Mouse (Mus musculus) testis, adult 2 months (tissue): ENCODE results near the gene Ddx56. TPM values are rescaled to one million over a fixed set of nuclear protein-coding genes. Genes with fewer than 3 reads are reported as not detected.

Source experiments
- H3K27ac ChIP-seq: fragments of 200-500 bp; 2 replicates; pipeline ENCODE4 v1.5.1; 2012; ENCODE audit warnings: low read depth, low read length; ENCODE audit not compliant: control insufficient read depth, insufficient read depth
- H3K27me3 ChIP-seq: fragments of 200-500 bp; 2 replicates; pipeline ENCODE4 v1.6.1; 2012; ENCODE audit warnings: mild to moderate bottlenecking, low read length, moderate library complexity; ENCODE audit not compliant: control insufficient read depth, insufficient read depth
- H3K36me3 ChIP-seq: fragments of 200-500 bp; 2 replicates; pipeline ENCODE4 v1.6.1; 2012; ENCODE audit warnings: mild to moderate bottlenecking, low read length; ENCODE audit not compliant: control insufficient read depth, insufficient read depth
- H3K4me1 ChIP-seq: fragments of 200-500 bp; 2 replicates; pipeline ENCODE4 v1.6.1; 2012; ENCODE audit warnings: low read length; ENCODE audit not compliant: control insufficient read depth, insufficient read depth
- H3K4me3 ChIP-seq: fragments of 200-500 bp; 2 replicates; pipeline ENCODE4 v1.5.1; 2012; ENCODE audit warnings: low read depth, mild to moderate bottlenecking, low read length, moderate library complexity, mixed read lengths; ENCODE audit not compliant: control insufficient read depth
- CTCF ChIP-seq: fragments of 200-500 bp; IDR thresholded peaks from 2 replicates; pipeline ENCODE4 v1.5.1; 2012; ENCODE audit warnings: low read depth, mild to moderate bottlenecking, inconsistent platforms, low read length, moderate library complexity; ENCODE audit not compliant: control insufficient read depth, insufficient read depth, insufficient replicate concordance
- POLR2A ChIP-seq: fragments of 200-500 bp; IDR thresholded peaks from 2 replicates; pipeline ENCODE4 v1.6.1; 2012; ENCODE audit warnings: low read depth, mild to moderate bottlenecking, inconsistent platforms, low read length, moderate library complexity; ENCODE audit not compliant: control insufficient read depth
- polyA plus RNA-seq: library from polyadenylated mRNA; depleted of rRNA; stranded (reverse); fragments of >200 nt; gene quantifications from 2 replicates; pipeline ENCODE4 v1.2.3, GENCODE M21; 2012

Ddx56 gene
- polyA plus RNA-seq, 1 experiment = 30.8 TPM

GRCm38 (mm10) chr11:6296077-6296476 is 28.5 kb upstream of the Ddx56 start:
- no peak for TF ChIP-seq CTCF
- TF ChIP-seq POLR2A = no peak
- H3K27ac ChIP-seq = no peak overlapping the region
- H3K4me1 ChIP-seq = no peaks in the 10 kb centered on the region; the same call in none of the 2 replicates
- no peaks in the 10 kb centered on the region for H3K36me3 ChIP-seq
- no peak overlapping the region for H3K4me3 ChIP-seq
- no peaks in the 10 kb centered on the region for H3K27me3 ChIP-seq

DNA sequence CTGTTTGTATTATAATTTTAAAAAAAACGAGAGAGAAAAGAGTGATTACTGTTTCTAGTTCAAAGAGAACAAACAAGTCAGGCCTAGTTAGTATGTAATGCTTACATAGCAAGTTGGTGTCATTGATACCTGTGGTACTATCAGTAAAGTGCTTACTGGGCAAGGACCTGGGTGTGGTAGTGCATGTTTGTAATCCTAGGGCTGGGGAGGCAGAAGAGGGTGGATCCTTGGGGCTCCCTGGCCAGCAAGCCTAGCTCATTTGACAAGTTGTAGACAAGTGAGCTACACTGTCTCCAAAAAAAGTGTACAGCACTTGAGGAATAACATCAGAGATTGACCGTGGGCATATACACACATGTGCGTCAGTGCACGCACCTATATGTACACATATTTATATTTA is 27.1 kb upstream of the Ddx56 start:
- TF ChIP-seq POLR2A (no peak), CTCF (no peak)

DNA sequence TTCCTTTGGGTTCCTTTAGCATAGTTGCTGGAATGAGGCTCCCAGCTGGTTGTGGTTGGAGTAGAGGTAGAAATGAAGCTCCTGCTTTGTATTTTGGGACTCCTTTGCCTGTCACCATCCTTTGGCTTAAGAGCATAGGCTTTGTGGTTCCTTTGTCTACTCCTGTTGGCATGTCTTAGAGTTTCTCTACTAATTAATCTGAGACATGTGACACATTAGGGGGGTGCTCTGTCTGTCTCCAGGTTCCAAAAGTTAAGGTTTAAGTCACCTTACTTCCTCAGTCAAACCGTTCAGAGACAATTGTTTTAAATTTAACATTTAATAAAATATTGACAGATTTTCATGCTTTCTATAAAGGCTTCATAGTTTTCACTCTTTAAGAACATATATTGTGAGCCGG is 26.0 kb upstream of the Ddx56 start:
- Histone ChIP-seq H3K4me3 (no peak overlapping the region), H3K27me3 (no peaks in the 10 kb centered on the region), H3K36me3 (no peaks in the 10 kb centered on the region), H3K4me1 (no peaks in the 10 kb centered on the region; the same call in none of the 2 replicates), H3K27ac (no peak overlapping the region)
- no peak for TF ChIP-seq CTCF
- TF ChIP-seq POLR2A = no peak

More for the DNA sequence above, 27.1 kb upstream of the Ddx56 start:
- Histone ChIP-seq H3K4me1 (no peaks in the 10 kb centered on the region; the same call in none of the 2 replicates), H3K27ac (no peak overlapping the region), H3K36me3 (no peaks in the 10 kb centered on the region), H3K27me3 (no peaks in the 10 kb centered on the region), H3K4me3 (no peak overlapping the region)

GRCm38 (mm10) chr11:6292988-6293349 is 25.4 kb upstream of the Ddx56 start:
- H3K36me3 ChIP-seq = no peaks in the 10 kb centered on the region
- TF ChIP-seq POLR2A = no peak
- TF ChIP-seq CTCF = no peak
- H3K27me3 ChIP-seq = no peaks in the 10 kb centered on the region
- H3K4me1 ChIP-seq = no peaks in the 10 kb centered on the region; the same call in none of the 2 replicates
- peak overlapping the region; percentile 96; the same call in 1 of the 2 replicates for H3K4me3 ChIP-seq
- H3K27ac ChIP-seq = no peak overlapping the region

GRCm38 (mm10) chr11:6292116-6292987 is 24.8 kb upstream of the Ddx56 start:
- H3K27me3 ChIP-seq = no peaks in the 10 kb centered on the region
- no peaks in the 10 kb centered on the region; the same call in none of the 2 replicates for H3K4me1 ChIP-seq
- peak; percentile 16; the same call in 1 of the 2 replicates for TF ChIP-seq POLR2A
- peak; percentile 17; the same call in 1 of the 2 replicates for TF ChIP-seq CTCF
- peak overlapping the region; percentile 96 for H3K4me3 ChIP-seq
- no peaks in the 10 kb centered on the region for H3K36me3 ChIP-seq
- H3K27ac ChIP-seq = peak overlapping the region; percentile 87

- H3K27ac ChIP-seq = peak within 1 kb of the TSS; percentile 87
- peak within 1 kb of the TSS; percentile 96 for H3K4me3 ChIP-seq
- H3K36me3 ChIP-seq = no peaks in the 10 kb centered on the region
- TF ChIP-seq CTCF (no peak), POLR2A (peak; percentile 82)
- no peaks in the 10 kb centered on the region; the same call in none of the 2 replicates for H3K4me1 ChIP-seq
- H3K27me3 ChIP-seq = no peaks in the 10 kb centered on the region
These were observed 24.0 kb upstream of the Ddx56 start, which contains the start of gene Ogdh for GRCm38 (mm10) chr11:6291401-6292115. Ogdh (plus strand) TSS chr11:6291633.

GRCm38 (mm10) chr11:6290883-6291282 is 23.3 kb upstream of the Ddx56 start:
- Histone ChIP-seq H3K4me1 (no peaks in the 10 kb centered on the region; the same call in none of the 2 replicates), H3K27me3 (no peaks in the 10 kb centered on the region), H3K27ac (peak overlapping the region; percentile 87), H3K36me3 (no peaks in the 10 kb centered on the region), H3K4me3 (peak overlapping the region; percentile 96)
- TF ChIP-seq CTCF (no peak), POLR2A (no peak)
